Mouse (Mus musculus): ENCODE data around the gene Isg20.

Isg20 gene

GRCm38 (mm10) chr7:78925680-78926079 lies 12.5 kb downstream of the Isg20 start:
- in situ Hi-C loops (cut with MboI; ENCODE audit: low pct_unique_long_range_greater_than_20kb in 1 of 2, low sequenced_read_pairs in 2 of 2, unreplicated experiment in 1 of 2) = no loop called here

GRCm38 (mm10) chr7:78926156-78926555 lies 12.9 kb downstream of the Isg20 start:
- in situ Hi-C loops (cut with MboI; ENCODE audit: low pct_unique_long_range_greater_than_20kb in 1 of 2, low sequenced_read_pairs in 2 of 2, unreplicated experiment in 1 of 2) = no loop called here

- in situ Hi-C loops (cut with MboI; ENCODE audit: low pct_unique_long_range_greater_than_20kb in 1 of 2, low sequenced_read_pairs in 2 of 2, unreplicated experiment in 1 of 2) = no loop called here
Observed at GRCm38 (mm10) chr7:78927266-78927665, 14.0 kb downstream of the Isg20 start.

- in situ Hi-C loops (cut with MboI; ENCODE audit: low pct_unique_long_range_greater_than_20kb in 1 of 2, low sequenced_read_pairs in 2 of 2, unreplicated experiment in 1 of 2) = no loop called here
Observed at GRCm38 (mm10) chr7:78938957-78939602, 25.9 kb downstream of the Isg20 start.

- in situ Hi-C loops (cut with MboI; ENCODE audit: low pct_unique_long_range_greater_than_20kb in 1 of 2, low sequenced_read_pairs in 2 of 2, unreplicated experiment in 1 of 2) = loop anchor here in 1 of 2 experiments (10.0 kb wide), 1 partner anchor 124 kb away; no protein-coding TSS in a partner anchor
Observed at GRCm38 (mm10) chr7:78940971-78941370, 27.7 kb downstream of the Isg20 start.

GRCm38 (mm10) chr7:78942544-78942943 lies 29.3 kb downstream of the Isg20 start:
- in situ Hi-C loops (cut with MboI; ENCODE audit: low pct_unique_long_range_greater_than_20kb in 1 of 2, low sequenced_read_pairs in 2 of 2, unreplicated experiment in 1 of 2) = loop anchor here in 1 of 2 experiments (10.0 kb wide), 1 partner anchor 122 kb away; no protein-coding TSS in a partner anchor

GRCm38 (mm10) chr7:78953886-78954572 lies 40.8 kb downstream of the Isg20 start:
- in situ Hi-C loops (cut with MboI; ENCODE audit: low pct_unique_long_range_greater_than_20kb in 1 of 2, low sequenced_read_pairs in 2 of 2, unreplicated experiment in 1 of 2) = no loop called here

GRCm38 (mm10) chr7:78954619-78955018 lies 41.4 kb downstream of the Isg20 start:
- in situ Hi-C loops (cut with MboI; ENCODE audit: low pct_unique_long_range_greater_than_20kb in 1 of 2, low sequenced_read_pairs in 2 of 2, unreplicated experiment in 1 of 2) = no loop called here

GRCm38 (mm10) chr7:78955086-78955485 lies 41.9 kb downstream of the Isg20 start:
- in situ Hi-C loops (cut with MboI; ENCODE audit: low pct_unique_long_range_greater_than_20kb in 1 of 2, low sequenced_read_pairs in 2 of 2, unreplicated experiment in 1 of 2) = no loop called here

- in situ Hi-C loops (cut with MboI; ENCODE audit: low pct_unique_long_range_greater_than_20kb in 1 of 2, low sequenced_read_pairs in 2 of 2, unreplicated experiment in 1 of 2) = no loop called here
Observed at GRCm38 (mm10) chr7:78958499-78959073, 45.4 kb downstream of the Isg20 start.

- in situ Hi-C loops (cut with MboI; ENCODE audit: low pct_unique_long_range_greater_than_20kb in 1 of 2, low sequenced_read_pairs in 2 of 2, unreplicated experiment in 1 of 2) = no loop called here
Observed at GRCm38 (mm10) chr7:78963891-78964290, 50.7 kb downstream of the Isg20 start.

Measured in mouse embryonic stem cell (cell line).